Mouse (Mus musculus) forebrain, embryonic 16.5 days (tissue): Measurements from ENCODE around the gene Ppp1r9a. TPM values are rescaled to one million over a fixed set of nuclear protein-coding genes. Genes with fewer than 3 reads are reported as not detected.

Experiments used
- ATAC-seq: fragments of 200-750 bp; cut with Nextera tagmentation; 2 replicates; pipeline ENCODE4 v1.8.0; 2017; ENCODE audit warnings: mild to moderate bottlenecking, moderate library complexity
- H3K27ac ChIP-seq: fragments of 300-500 bp; sonication (generic); 2 replicates; pipeline ENCODE4 v1.5.1; 2014; ENCODE audit warnings: low read length, control low read depth
- H3K27me3 ChIP-seq: fragments of 300-500 bp; sonication (generic); replicated peaks from 2 replicates; pipeline ENCODE4 v1.6.1; 2014; ENCODE audit warnings: low read length; ENCODE audit not compliant: control insufficient read depth, insufficient read depth
- H3K36me3 ChIP-seq: fragments of 300-500 bp; sonication (generic); 2 replicates; pipeline ENCODE4 v1.6.1; 2014; ENCODE audit not compliant: control insufficient read depth, insufficient read depth
- H3K4me1 ChIP-seq: fragments of 300-500 bp; sonication (generic); replicated peaks from 2 replicates; pipeline ENCODE4 v1.6.1; 2014; ENCODE audit warnings: low read length; ENCODE audit not compliant: control insufficient read depth, insufficient read depth
- H3K4me2 ChIP-seq: fragments of 300-500 bp; sonication (generic); 2 replicates; pipeline ENCODE4 v1.6.1; 2014; ENCODE audit warnings: mild to moderate bottlenecking, low read length, control low read depth
- H3K4me3 ChIP-seq: fragments of 300-500 bp; sonication (generic); replicated peaks from 2 replicates; pipeline ENCODE4 v1.5.1; 2014; ENCODE audit warnings: mild to moderate bottlenecking, low read length, control low read depth
- H3K9ac ChIP-seq: fragments of 300-500 bp; sonication (generic); replicated peaks from 2 replicates; pipeline ENCODE4 v1.6.1; 2014; ENCODE audit warnings: low read depth, low read length, control low read depth
- H3K9me3 ChIP-seq: fragments of 300-500 bp; sonication (generic); 2 replicates; pipeline ENCODE4 v1.6.1; 2016; ENCODE audit warnings: low read length; ENCODE audit not compliant: control insufficient read depth
- WGBS: fragments of 180-500 bp; shearing (Covaris S2); extraction: QIAGEN DNeasy Blood & Tissue Kit; methylation state at CpG from one replicate; pipeline ENCODE4 v1.1.7; 2014; 5-methylcytosine and 5-hydroxymethylcytosine counted together
- polyA plus RNA-seq: library from polyadenylated mRNA; unstranded; fragments of >200 nt; fragmentation: Nextera tagmentation; extraction: Ambion mirVana; gene quantifications from 2 replicates; pipeline ENCODE4 v1.2.1, GENCODE M21; 2015

Ppp1r9a gene
- polyA plus RNA-seq, 1 experiment from 2014 or later = 41.7 TPM

DNA sequence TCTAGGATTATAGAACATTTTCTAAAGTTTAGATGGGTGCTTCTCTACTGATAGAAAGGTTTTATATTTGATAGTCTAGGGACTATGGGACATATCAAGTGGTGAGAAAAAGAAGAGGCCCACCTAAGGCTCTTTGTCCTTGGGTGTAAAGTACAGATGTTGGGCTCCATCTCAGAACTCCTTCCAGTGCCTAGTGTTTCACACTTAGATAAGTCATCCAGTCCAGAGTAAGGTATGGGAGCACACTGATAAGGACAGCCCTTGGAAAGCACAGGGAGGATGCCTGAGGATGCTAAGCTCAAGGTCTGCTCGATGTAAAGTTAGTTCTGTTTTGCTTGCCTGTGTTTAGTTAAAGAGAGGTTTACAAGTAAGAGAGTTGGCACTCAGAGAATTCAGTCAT is 176.4 kb downstream of the Ppp1r9a start:
- Histone ChIP-seq H3K4me1 (no peaks in the 10 kb centered on the region), H3K4me2 (no peak overlapping the region), H3K36me3 (no peaks in the 10 kb centered on the region), H3K4me3 (no peak overlapping the region), H3K27ac (no peak overlapping the region), H3K9me3 (no peaks in the 10 kb centered on the region), H3K9ac (no peak overlapping the region), H3K27me3 (no peaks in the 10 kb centered on the region)
- 93% methylated on average over 1 of the region's 1 CpGs for WGBS
- no peak for ATAC-seq

DNA sequence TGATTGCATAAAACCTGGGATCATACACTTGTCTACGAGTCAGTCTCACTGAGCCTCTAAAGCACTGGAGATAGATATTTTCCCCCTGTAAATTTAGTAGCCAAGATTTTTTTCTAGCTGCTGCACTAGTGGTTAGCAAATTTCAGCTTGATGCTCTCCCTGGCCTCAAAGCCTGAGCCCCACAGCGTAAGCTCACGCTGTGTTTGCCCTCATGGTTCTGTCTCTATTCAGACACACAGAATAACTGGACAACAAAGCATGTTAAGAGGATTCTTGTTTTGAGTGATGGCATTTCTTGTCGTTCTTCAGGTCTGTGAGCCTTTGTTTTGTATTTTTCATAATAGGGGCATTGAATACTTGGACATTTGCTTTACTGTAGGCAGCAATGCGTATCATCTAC is 177.4 kb downstream of the Ppp1r9a start:
- H3K4me2 ChIP-seq = no peak overlapping the region
- H3K36me3 ChIP-seq = no peaks in the 10 kb centered on the region
- no peak overlapping the region for H3K9ac ChIP-seq
- H3K27me3 ChIP-seq = no peaks in the 10 kb centered on the region
- H3K4me1 ChIP-seq = no peaks in the 10 kb centered on the region
- no peaks in the 10 kb centered on the region for H3K9me3 ChIP-seq
- no peak for ATAC-seq
- WGBS = 37% methylated on average over 5 of the region's 5 CpGs
- H3K27ac ChIP-seq = no peak overlapping the region
- no peak overlapping the region for H3K4me3 ChIP-seq

DNA sequence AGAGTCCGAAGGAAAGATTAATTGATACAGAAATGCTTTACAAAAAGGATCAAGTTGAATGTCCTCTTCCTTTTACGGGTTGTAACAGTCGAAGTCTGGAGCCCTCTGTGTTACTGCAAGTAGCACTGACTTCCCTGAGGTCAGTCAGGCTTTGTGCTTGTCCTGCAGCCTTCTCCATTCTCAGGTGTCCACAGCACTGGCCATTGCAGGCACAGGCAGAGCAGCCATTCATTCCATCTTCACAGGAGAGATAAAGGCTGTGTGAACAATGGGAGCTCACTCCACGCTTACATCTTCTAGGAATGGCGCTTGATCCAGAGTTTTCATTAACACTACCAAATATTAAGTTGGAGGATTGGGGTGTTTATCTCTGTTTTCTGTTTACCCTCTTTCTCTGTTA is 177.8 kb downstream of the Ppp1r9a start:
- Histone ChIP-seq H3K4me3 (no peak overlapping the region), H3K9ac (no peak overlapping the region), H3K36me3 (no peaks in the 10 kb centered on the region), H3K27me3 (no peaks in the 10 kb centered on the region), H3K4me2 (no peak overlapping the region), H3K4me1 (no peaks in the 10 kb centered on the region), H3K27ac (no peak overlapping the region), H3K9me3 (no peaks in the 10 kb centered on the region)
- ATAC-seq = no peak
- WGBS = 49% methylated on average over 5 of the region's 5 CpGs

DNA sequence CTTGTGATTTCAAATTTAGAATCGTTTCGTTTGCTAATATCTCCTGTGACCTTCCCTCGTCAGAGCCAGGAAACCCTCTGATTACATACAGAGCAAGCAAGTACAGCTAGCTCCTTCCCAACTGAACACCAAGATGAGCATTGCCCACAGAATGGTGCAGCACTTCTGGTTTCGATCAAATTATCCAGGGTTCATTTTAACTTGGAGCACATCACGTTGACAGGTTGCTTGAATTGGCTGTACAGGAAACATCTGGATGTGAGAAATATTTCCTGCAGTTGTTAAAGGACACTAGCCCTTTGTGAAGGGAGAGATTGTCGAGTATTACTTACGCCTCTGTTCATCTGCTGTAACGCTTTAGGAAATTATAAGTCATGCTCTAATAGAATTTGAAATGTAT is 178.4 kb downstream of the Ppp1r9a start:
- Histone ChIP-seq H3K9ac (no peak overlapping the region), H3K4me2 (no peak overlapping the region), H3K27me3 (no peaks in the 10 kb centered on the region), H3K27ac (no peak overlapping the region), H3K4me3 (no peak overlapping the region), H3K4me1 (no peaks in the 10 kb centered on the region), H3K36me3 (no peaks in the 10 kb centered on the region), H3K9me3 (no peaks in the 10 kb centered on the region)
- no peak for ATAC-seq
- WGBS = 79% methylated on average over 8 of the region's 8 CpGs

DNA sequence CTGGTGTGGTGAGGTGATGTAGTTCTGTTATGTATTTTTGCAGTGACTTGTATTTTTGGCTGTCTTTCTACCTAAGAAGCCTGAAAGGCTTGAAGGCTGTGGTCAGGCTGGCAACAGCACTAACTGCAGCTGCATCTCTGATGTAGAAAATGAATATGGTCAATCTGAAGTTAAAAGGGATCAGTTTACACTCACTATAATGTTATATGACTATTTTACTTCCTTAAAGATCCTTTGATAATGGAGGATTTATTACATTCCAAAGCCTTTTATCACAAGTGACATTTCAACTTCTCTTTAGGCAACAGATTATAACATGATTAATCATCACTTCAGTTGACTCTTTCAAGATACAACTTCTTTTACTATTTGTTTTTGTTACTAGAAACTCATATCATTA is 179.4 kb downstream of the Ppp1r9a start:
- Histone ChIP-seq H3K27ac (no peak overlapping the region), H3K4me1 (no peaks in the 10 kb centered on the region), H3K4me3 (no peak overlapping the region), H3K27me3 (no peaks in the 10 kb centered on the region), H3K36me3 (no peaks in the 10 kb centered on the region), H3K9ac (no peak overlapping the region), H3K9me3 (no peaks in the 10 kb centered on the region), H3K4me2 (no peak overlapping the region)
- no peak for ATAC-seq

DNA sequence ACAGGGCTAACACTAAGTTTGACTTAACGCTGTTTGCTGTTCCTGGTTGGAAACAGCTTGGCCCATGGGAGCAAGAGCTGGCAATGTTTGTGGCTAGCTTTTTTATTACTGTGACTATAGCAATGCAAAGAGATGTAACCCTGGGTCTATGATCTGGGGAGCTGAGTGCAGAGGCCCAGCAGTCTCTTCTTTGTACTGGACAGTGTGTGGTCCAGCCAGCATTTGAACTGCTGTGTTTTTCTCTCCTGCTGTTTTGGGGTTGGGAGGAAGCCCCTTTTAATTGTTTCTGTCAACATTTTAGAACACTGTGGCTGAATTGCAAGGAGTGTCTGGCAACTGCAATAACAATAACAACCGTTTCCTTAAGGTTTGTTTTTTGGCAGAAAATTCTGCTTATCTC is 180.0 kb downstream of the Ppp1r9a start:
- 61% methylated on average over 2 of the region's 2 CpGs for WGBS
- Histone ChIP-seq H3K9me3 (no peaks in the 10 kb centered on the region), H3K4me1 (no peaks in the 10 kb centered on the region), H3K4me2 (no peak overlapping the region), H3K27ac (no peak overlapping the region), H3K27me3 (no peaks in the 10 kb centered on the region), H3K4me3 (no peak overlapping the region), H3K36me3 (no peaks in the 10 kb centered on the region), H3K9ac (no peak overlapping the region)
- ATAC-seq = no peak

DNA sequence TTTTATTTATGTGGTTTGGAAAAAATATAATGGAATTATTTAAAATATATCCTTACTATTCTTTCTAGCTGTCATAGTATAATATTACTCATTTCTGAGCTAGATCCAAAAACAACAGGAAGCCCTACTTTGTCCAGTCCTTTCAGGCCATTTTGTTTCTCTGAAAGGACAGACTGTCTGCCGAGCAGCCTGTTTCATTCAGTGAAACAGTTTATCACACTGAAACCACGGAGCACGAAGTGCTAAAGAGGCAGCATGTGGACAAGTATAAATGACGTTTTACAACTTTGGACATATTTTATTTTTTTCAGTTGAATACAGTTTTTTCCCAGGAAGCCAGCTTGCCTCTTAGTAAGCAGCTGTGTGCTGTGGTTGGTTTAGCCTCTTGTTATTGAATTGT is 181.2 kb downstream of the Ppp1r9a start:
- WGBS = 54% methylated on average over 4 of the region's 4 CpGs
- no peak for ATAC-seq

DNA sequence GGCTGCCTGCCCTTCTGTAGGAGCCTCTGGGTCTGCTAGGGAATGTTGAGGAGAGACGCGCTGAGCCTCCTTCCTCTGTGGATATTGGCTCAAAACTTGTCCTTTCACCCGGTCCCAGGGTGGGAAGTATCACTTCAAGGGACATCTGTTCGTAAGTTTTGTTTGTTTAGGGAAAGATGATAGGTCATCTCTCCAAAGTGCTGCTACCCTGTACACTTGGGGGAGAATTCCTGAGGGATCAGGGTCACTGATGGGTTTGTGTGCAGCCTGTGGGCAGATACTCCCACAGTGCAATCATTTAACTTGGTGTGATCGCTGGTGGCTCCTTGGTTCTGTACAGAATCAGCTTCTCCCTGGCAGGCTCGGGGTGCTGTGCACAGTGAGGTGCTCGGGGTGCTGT is 189.2 kb downstream of the Ppp1r9a start:
- no peak for ATAC-seq
- Histone ChIP-seq H3K4me2 (no peak overlapping the region), H3K36me3 (no peaks in the 10 kb centered on the region), H3K27me3 (no peaks in the 10 kb centered on the region), H3K9me3 (no peaks in the 10 kb centered on the region), H3K9ac (no peak overlapping the region), H3K4me3 (no peak overlapping the region), H3K27ac (no peak overlapping the region), H3K4me1 (no peaks in the 10 kb centered on the region)
- 95% methylated on average over 7 of the region's 7 CpGs for WGBS

More for the DNA sequence above, 181.2 kb downstream of the Ppp1r9a start:
- Histone ChIP-seq H3K9ac (no peak overlapping the region), H3K36me3 (no peaks in the 10 kb centered on the region), H3K4me3 (no peak overlapping the region), H3K4me2 (no peak overlapping the region), H3K27me3 (no peaks in the 10 kb centered on the region), H3K9me3 (no peaks in the 10 kb centered on the region), H3K4me1 (no peaks in the 10 kb centered on the region), H3K27ac (no peak overlapping the region)

DNA sequence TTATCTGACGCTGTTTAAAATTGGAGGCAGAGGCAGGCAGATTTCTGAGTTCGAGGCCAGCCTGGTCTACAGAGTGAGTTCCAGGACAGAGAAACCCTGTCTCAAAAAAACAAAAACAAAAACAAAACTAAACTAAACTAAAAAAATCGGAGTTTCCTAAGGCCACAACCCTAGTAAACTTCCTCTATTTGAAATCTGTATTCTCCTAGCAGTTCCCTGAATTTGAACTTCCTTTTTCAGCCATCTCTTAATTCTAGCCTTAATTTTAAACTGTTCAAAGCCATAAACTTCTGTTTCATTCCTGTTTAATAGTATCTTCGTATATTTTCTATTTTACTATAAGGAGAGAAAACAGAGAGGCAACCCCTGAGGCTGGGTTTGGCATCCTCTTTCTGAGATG is 190.1 kb downstream of the Ppp1r9a start:
- no peak overlapping the region for H3K4me2 ChIP-seq
- H3K4me1 ChIP-seq = no peaks in the 10 kb centered on the region
- H3K36me3 ChIP-seq = no peaks in the 10 kb centered on the region
- H3K4me3 ChIP-seq = no peak overlapping the region
- H3K27ac ChIP-seq = no peak overlapping the region
- H3K9ac ChIP-seq = no peak overlapping the region
- WGBS = 91% methylated on average over 4 of the region's 4 CpGs
- ATAC-seq = no peak
- no peaks in the 10 kb centered on the region for H3K27me3 ChIP-seq
- H3K9me3 ChIP-seq = no peaks in the 10 kb centered on the region

DNA sequence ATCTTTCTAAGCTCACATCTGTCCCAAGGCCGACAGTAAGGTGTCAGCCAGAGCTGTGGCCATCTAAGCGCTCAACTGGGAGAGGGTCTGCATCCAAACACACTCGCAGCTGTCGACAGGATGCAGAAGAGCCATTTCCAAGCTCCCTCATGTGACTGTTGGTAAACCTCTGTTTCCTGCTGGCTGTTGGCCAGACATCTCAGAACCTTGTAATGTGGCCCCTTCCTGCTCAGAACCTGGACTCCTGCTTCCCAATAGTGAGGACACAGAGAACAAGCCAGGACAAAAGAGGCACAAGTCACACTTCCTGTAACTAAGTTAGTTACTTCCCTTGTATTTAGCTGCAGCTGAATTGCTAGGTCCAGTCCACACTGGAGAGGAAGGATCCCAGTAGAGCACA is 190.8 kb downstream of the Ppp1r9a start:
- H3K27ac ChIP-seq = no peak overlapping the region

More for the DNA sequence above, 190.8 kb downstream of the Ppp1r9a start:
- ATAC-seq = no peak
- Histone ChIP-seq H3K4me3 (no peak overlapping the region), H3K4me2 (no peak overlapping the region), H3K9me3 (no peaks in the 10 kb centered on the region), H3K27me3 (no peaks in the 10 kb centered on the region), H3K9ac (no peak overlapping the region), H3K36me3 (no peaks in the 10 kb centered on the region), H3K4me1 (no peaks in the 10 kb centered on the region)
- 81% methylated on average over 4 of the region's 4 CpGs for WGBS
